Mouse (Mus musculus) midbrain, embryonic 15.5 days (tissue): Measurements from ENCODE around the gene Anxa5. TPM values are rescaled to one million over a fixed set of nuclear protein-coding genes. Genes with fewer than 3 reads are reported as not detected.

ENCODE experiments used
- ATAC-seq: fragments of 200-750 bp; cut with Nextera tagmentation; replicated peaks from 2 replicates; pipeline ENCODE4 v1.8.0; 2017; ENCODE audit warnings: moderate TSS enrichment
- H3K27ac ChIP-seq: fragments of 300-500 bp; sonication (generic); 2 replicates; pipeline ENCODE4 v1.5.1; 2015; ENCODE audit warnings: mild to moderate bottlenecking, inconsistent platforms
- H3K27me3 ChIP-seq: fragments of 300-500 bp; sonication (generic); replicated peaks from 2 replicates; pipeline ENCODE4 v1.6.1; 2015; ENCODE audit warnings: inconsistent platforms
- H3K36me3 ChIP-seq: fragments of 300-500 bp; sonication (generic); replicated peaks from 2 replicates; pipeline ENCODE4 v1.6.1; 2015; ENCODE audit warnings: inconsistent platforms
- H3K4me1 ChIP-seq: fragments of 300-500 bp; sonication (generic); 2 replicates; pipeline ENCODE4 v1.6.1; 2015; ENCODE audit warnings: inconsistent platforms
- H3K4me2 ChIP-seq: fragments of 300-500 bp; sonication (generic); 2 replicates; pipeline ENCODE4 v1.6.1; 2015; ENCODE audit warnings: inconsistent platforms, mild to moderate bottlenecking, moderate library complexity
- H3K4me3 ChIP-seq: fragments of 300-500 bp; sonication (generic); 2 replicates; pipeline ENCODE4 v1.5.1; 2015; ENCODE audit warnings: mild to moderate bottlenecking, inconsistent platforms
- H3K9ac ChIP-seq: fragments of 300-500 bp; sonication (generic); 2 replicates; pipeline ENCODE4 v1.6.1; 2015; ENCODE audit warnings: mild to moderate bottlenecking, inconsistent platforms
- H3K9me3 ChIP-seq: fragments of 300-500 bp; sonication (generic); 2 replicates; pipeline ENCODE4 v1.6.1; 2016; ENCODE audit warnings: inconsistent platforms
- WGBS: fragments of 180-500 bp; shearing (Covaris S2); methylation state at CpG from one replicate; pipeline ENCODE4 v1.1.7; 2015; ENCODE audit warnings: mixed read lengths; 5-methylcytosine and 5-hydroxymethylcytosine counted together
- polyA plus RNA-seq: library from polyadenylated mRNA; unstranded; fragments of >200 nt; fragmentation: Nextera tagmentation; extraction: Ambion mirVana; gene quantifications from 2 replicates; pipeline ENCODE4 v1.2.1, GENCODE M21; 2015

Anxa5 gene
- polyA plus RNA-seq, 1 experiment from 2014 or later: 68.7 TPM

GRCm38 (mm10) chr3:36484292-36484691 is 8.6 kb upstream of the Anxa5 start:
- no peak for ATAC-seq
- Histone ChIP-seq H3K4me1 (peaks cover 5% of the 10 kb centered on the region), H3K27ac (no peak overlapping the region), H3K4me2 (no peak overlapping the region), H3K4me3 (no peak overlapping the region), H3K36me3 (no peaks in the 10 kb centered on the region), H3K27me3 (no peaks in the 10 kb centered on the region), H3K9me3 (no peaks in the 10 kb centered on the region), H3K9ac (no peak overlapping the region)
- 95% methylated on average over 4 of the region's 4 CpGs for WGBS

GRCm38 (mm10) chr3:36482940-36483339 is 7.2 kb upstream of the Anxa5 start:
- Histone ChIP-seq H3K4me1 (peaks cover 5% of the 10 kb centered on the region), H3K9me3 (no peaks in the 10 kb centered on the region), H3K9ac (no peak overlapping the region), H3K27ac (no peak overlapping the region), H3K36me3 (no peaks in the 10 kb centered on the region), H3K27me3 (no peaks in the 10 kb centered on the region; the same call in 1 of the 2 replicates), H3K4me2 (no peak overlapping the region), H3K4me3 (no peak overlapping the region)
- ATAC-seq: no peak
- WGBS: 44% methylated on average over 9 of the region's 9 CpGs

- ATAC-seq: peak; percentile 74
- Histone ChIP-seq H3K9me3 (no peaks in the 10 kb centered on the region), H3K9ac (no peak overlapping the region), H3K4me1 (peaks cover 5% of the 10 kb centered on the region), H3K27ac (peak overlapping the region; percentile 66), H3K27me3 (peaks cover 4% of the 10 kb centered on the region; the same call in 1 of the 2 replicates), H3K4me3 (no peak overlapping the region), H3K4me2 (0 out of 2 replicates have a peak overlapping the region, but pooled peaks have one; percentile 5), H3K36me3 (no peaks in the 10 kb centered on the region)
- WGBS: 5% methylated on average over 11 of the region's 11 CpGs
Observed at GRCm38 (mm10) chr3:36481776-36482193, 6.1 kb upstream of the Anxa5 start.

GRCm38 (mm10) chr3:36480486-36480885 is 4.8 kb upstream of the Anxa5 start:
- Histone ChIP-seq H3K9me3 (no peaks in the 10 kb centered on the region), H3K4me3 (no peak overlapping the region), H3K36me3 (no peaks in the 10 kb centered on the region), H3K9ac (no peak overlapping the region), H3K4me2 (no peak overlapping the region), H3K27me3 (peaks cover 4% of the 10 kb centered on the region; the same call in 1 of the 2 replicates), H3K27ac (no peak overlapping the region), H3K4me1 (peaks cover 12% of the 10 kb centered on the region)
- ATAC-seq: no peak
- WGBS: 55% methylated on average over 2 of the region's 2 CpGs

- Histone ChIP-seq H3K4me2 (no peak overlapping the region), H3K4me1 (peaks cover 17% of the 10 kb centered on the region), H3K9me3 (no peaks in the 10 kb centered on the region), H3K27ac (no peak overlapping the region), H3K36me3 (no peaks in the 10 kb centered on the region), H3K27me3 (peaks cover 4% of the 10 kb centered on the region; the same call in 1 of the 2 replicates), H3K4me3 (no peak overlapping the region), H3K9ac (no peak overlapping the region)
- WGBS: 72% methylated on average over 8 of the region's 8 CpGs
- no peak for ATAC-seq
Observed at GRCm38 (mm10) chr3:36478776-36479175, 3.1 kb upstream of the Anxa5 start.

GRCm38 (mm10) chr3:36476261-36477155 is 814 bp upstream of the Anxa5 start:
- Histone ChIP-seq H3K9me3 (no peaks in the 10 kb centered on the region), H3K27me3 (peaks cover 4% of the 10 kb centered on the region; the same call in 1 of the 2 replicates), H3K9ac (peak overlapping the region; percentile 55), H3K27ac (no peak overlapping the region), H3K4me1 (peaks cover 12% of the 10 kb centered on the region), H3K4me3 (peak overlapping the region; percentile 73), H3K4me2 (peak overlapping the region; percentile 97), H3K36me3 (no peaks in the 10 kb centered on the region)
- no peak; the same call in 1 of the 2 replicates for ATAC-seq
- 39% methylated on average over 20 of the region's 20 CpGs for WGBS

- H3K9me3 ChIP-seq: no peaks in the 10 kb centered on the region
- no peaks in the 10 kb centered on the region for H3K36me3 ChIP-seq
- H3K9ac ChIP-seq: peak overlapping the region; percentile 55
- peaks cover 4% of the 10 kb centered on the region; the same call in 1 of the 2 replicates for H3K27me3 ChIP-seq
- H3K4me1 ChIP-seq: peaks cover 12% of the 10 kb centered on the region
- 2% methylated on average over 24 of the region's 24 CpGs for WGBS
- H3K27ac ChIP-seq: no peak overlapping the region
- peak overlapping the region; percentile 97 for H3K4me2 ChIP-seq
- ATAC-seq: no peak
- peak overlapping the region; percentile 73 for H3K4me3 ChIP-seq
Observed at GRCm38 (mm10) chr3:36474938-36475483, 683 bp downstream of the Anxa5 start.

- no peak overlapping the region for H3K27ac ChIP-seq
- no peak for ATAC-seq
- H3K4me1 ChIP-seq: peaks cover 12% of the 10 kb centered on the region
- H3K36me3 ChIP-seq: no peaks in the 10 kb centered on the region
- no peak overlapping the region for H3K9ac ChIP-seq
- H3K4me2 ChIP-seq: no peak overlapping the region
- H3K4me3 ChIP-seq: no peak overlapping the region
- H3K27me3 ChIP-seq: peaks cover 4% of the 10 kb centered on the region; the same call in 1 of the 2 replicates
- H3K9me3 ChIP-seq: no peaks in the 10 kb centered on the region
- 73% methylated on average over 5 of the region's 5 CpGs for WGBS
Observed at GRCm38 (mm10) chr3:36474421-36474820, 1.3 kb downstream of the Anxa5 start.

GRCm38 (mm10) chr3:36473222-36473621 is 2.5 kb downstream of the Anxa5 start:
- no peak overlapping the region for H3K9ac ChIP-seq
- no peak overlapping the region for H3K4me2 ChIP-seq
- peaks cover 12% of the 10 kb centered on the region for H3K4me1 ChIP-seq
- WGBS: 97% methylated on average over 5 of the region's 5 CpGs
- no peaks in the 10 kb centered on the region for H3K9me3 ChIP-seq
- H3K4me3 ChIP-seq: no peak overlapping the region
- no peak overlapping the region for H3K27ac ChIP-seq
- no peaks in the 10 kb centered on the region for H3K36me3 ChIP-seq
- 0 out of 2 replicates have a peak, but pooled peaks cover 4% of the 10 kb centered on the region for H3K27me3 ChIP-seq
- ATAC-seq: no peak

GRCm38 (mm10) chr3:36471856-36472255 is 3.8 kb downstream of the Anxa5 start:
- H3K27me3 ChIP-seq: no peaks in the 10 kb centered on the region
- no peaks in the 10 kb centered on the region for H3K9me3 ChIP-seq
- no peak overlapping the region for H3K4me3 ChIP-seq
- H3K36me3 ChIP-seq: no peaks in the 10 kb centered on the region
- no peak overlapping the region for H3K9ac ChIP-seq
- H3K27ac ChIP-seq: no peak overlapping the region
- ATAC-seq: no peak
- peaks cover 12% of the 10 kb centered on the region for H3K4me1 ChIP-seq
- no peak overlapping the region for H3K4me2 ChIP-seq
- WGBS: 74% methylated on average over 4 of the region's 4 CpGs

GRCm38 (mm10) chr3:36468871-36469270 is 6.8 kb downstream of the Anxa5 start:
- Histone ChIP-seq H3K36me3 (no peaks in the 10 kb centered on the region), H3K27me3 (no peaks in the 10 kb centered on the region), H3K4me2 (no peak overlapping the region), H3K4me3 (no peak overlapping the region), H3K4me1 (no peaks in the 10 kb centered on the region), H3K9me3 (no peaks in the 10 kb centered on the region), H3K9ac (no peak overlapping the region), H3K27ac (no peak overlapping the region)
- no peak for ATAC-seq
- 53% methylated on average over 2 of the region's 2 CpGs for whole genome bisulfite sequencing

GRCm38 (mm10) chr3:36467632-36468031 is 8.1 kb downstream of the Anxa5 start:
- 93% methylated on average over 7 of the region's 7 CpGs for WGBS
- no peak for ATAC-seq

More at GRCm38 (mm10) chr3:36467632-36468031, 8.1 kb downstream of the Anxa5 start:
- Histone ChIP-seq H3K9me3 (no peaks in the 10 kb centered on the region), H3K36me3 (no peaks in the 10 kb centered on the region), H3K27me3 (no peaks in the 10 kb centered on the region), H3K9ac (no peak overlapping the region), H3K27ac (no peak overlapping the region), H3K4me1 (no peaks in the 10 kb centered on the region), H3K4me2 (no peak overlapping the region), H3K4me3 (no peak overlapping the region)
